In genomic region chr10:98741398-98741797, GRCm38 (mm10) we compare ENCODE assay signal across 14 mouse cellular contexts.
A peak's percentile ranks its signal among the peaks of the same experiment; 100 is the strongest.
DNase-seq lines count a peak whose midpoint lies in the region; ATAC-seq lines count a peak whose summit lies in the region.
"Had no signal": no experiment of that assay in that cellular context is flagged by ENCODE, and none has a peak within 500 bp of the region (broad histone marks: within the 10 kb centered on the region; RNA-seq: fewer than 3 reads in every experiment).

No protein-coding gene starts in this region.

- 44% methylated on average over 5 of the region's 5 CpGs for whole genome bisulfite sequencing in liver, embryonic 11.5 days

- H3K4me3 ChIP-seq in liver, embryonic 11.5 days (ENCODE audit: low read depth, low read length) = no peak overlapping the region
- H3K4me3 ChIP-seq: layer of hippocampus, adult 2 months had no signal

- ATAC-seq in liver, embryonic 11.5 days (replicated peaks; ENCODE audit: low FRiP score) = 0 out of 2 replicates have a peak, but pooled peaks have one; percentile 37
- ATAC-seq: CD4-positive, CD25-positive, alpha-beta regulatory T cell, adult 4 months; hindbrain, embryonic 16.5 days had no signal

- H3K36me3 ChIP-seq in liver, embryonic 11.5 days (ENCODE audit: control insufficient read depth, insufficient read depth, low read length) = no peaks in the 10 kb centered on the region

- H3K4me1 ChIP-seq in liver, embryonic 11.5 days (replicated peaks; ENCODE audit: control insufficient read depth, insufficient read depth, low read length) = no peaks in the 10 kb centered on the region

- H3K4me2 ChIP-seq in liver, embryonic 11.5 days = no peak overlapping the region
- H3K4me2 ChIP-seq: midbrain, embryonic 11.5 days had no signal

- H3K9me3 ChIP-seq in liver, embryonic 11.5 days (ENCODE audit: control insufficient read depth, low read length) = no peaks in the 10 kb centered on the region

- no peak overlapping the region for H3K27ac ChIP-seq in liver, embryonic 11.5 days (ENCODE audit: low read depth, low read length)
- H3K27ac ChIP-seq: liver, embryonic 14.5 days had no signal

- DNase-seq in gastrocnemius, postnatal 10 days = peak; percentile 12
- no peak for DNase-seq in gastrocnemius, postnatal 25 days
- no peak for DNase-seq in liver, embryonic 11.5 days (ENCODE audit: low spot score)
- DNase-seq in liver = no peak
- peak; percentile 66 for DNase-seq in MEL-GATA-1-ER (ENCODE audit: extremely low read depth, low read depth)
- peak; percentile 41 for DNase-seq in lung, postnatal 14 days
- DNase-seq in natural killer cell, adult 2 months (ENCODE audit: low spot score in 2 of 2) = no peak
- DNase-seq: kidney, adult 8-10 months; thymus, adult 2 months had no signal

- H3K9ac ChIP-seq in liver, embryonic 11.5 days (ENCODE audit: low read depth, low read length) = no peak overlapping the region
- H3K9ac ChIP-seq: liver, embryonic 14.5 days had no signal

- H3K27me3 ChIP-seq in liver, embryonic 11.5 days (replicated peaks; ENCODE audit: control insufficient read depth, insufficient read depth, low read length) = no peaks in the 10 kb centered on the region

Comparison
In these comparisons a context has a peak if more than half of its experiments do, and no peak if none do; other contexts are left out.
1. DNase-seq: peak in gastrocnemius, postnatal 10 days (single experiment), MEL-GATA-1-ER (single experiment) and lung, postnatal 14 days (single experiment); none in gastrocnemius, postnatal 25 days (single experiment), liver, embryonic 11.5 days (single experiment), liver (single experiment) and natural killer cell, adult 2 months (0 of 2).